Mouse (Mus musculus): ENCODE measurements around the gene Ces4a.
A peak's percentile ranks its signal among the peaks of the same experiment; 100 is the strongest.
"Not testable (repeated sequence)": the region's sequence is repeated elsewhere in the genome, so short reads cannot be mapped to it uniquely, and the experiment has no call there.

Gene Ces4a

GRCm38 (mm10) chr8:105170041-105170380 is 38.4 kb downstream of the Ces4a start:
- DNase-seq, result no peak

- peak; percentile 98 for DNase-seq
These were observed 38.9 kb downstream of the Ces4a start, which contains the start of gene Cbfb for GRCm38 (mm10) chr8:105170381-105171115. Gene Cbfb (plus strand): TSS chr8:105170674.

DNA sequence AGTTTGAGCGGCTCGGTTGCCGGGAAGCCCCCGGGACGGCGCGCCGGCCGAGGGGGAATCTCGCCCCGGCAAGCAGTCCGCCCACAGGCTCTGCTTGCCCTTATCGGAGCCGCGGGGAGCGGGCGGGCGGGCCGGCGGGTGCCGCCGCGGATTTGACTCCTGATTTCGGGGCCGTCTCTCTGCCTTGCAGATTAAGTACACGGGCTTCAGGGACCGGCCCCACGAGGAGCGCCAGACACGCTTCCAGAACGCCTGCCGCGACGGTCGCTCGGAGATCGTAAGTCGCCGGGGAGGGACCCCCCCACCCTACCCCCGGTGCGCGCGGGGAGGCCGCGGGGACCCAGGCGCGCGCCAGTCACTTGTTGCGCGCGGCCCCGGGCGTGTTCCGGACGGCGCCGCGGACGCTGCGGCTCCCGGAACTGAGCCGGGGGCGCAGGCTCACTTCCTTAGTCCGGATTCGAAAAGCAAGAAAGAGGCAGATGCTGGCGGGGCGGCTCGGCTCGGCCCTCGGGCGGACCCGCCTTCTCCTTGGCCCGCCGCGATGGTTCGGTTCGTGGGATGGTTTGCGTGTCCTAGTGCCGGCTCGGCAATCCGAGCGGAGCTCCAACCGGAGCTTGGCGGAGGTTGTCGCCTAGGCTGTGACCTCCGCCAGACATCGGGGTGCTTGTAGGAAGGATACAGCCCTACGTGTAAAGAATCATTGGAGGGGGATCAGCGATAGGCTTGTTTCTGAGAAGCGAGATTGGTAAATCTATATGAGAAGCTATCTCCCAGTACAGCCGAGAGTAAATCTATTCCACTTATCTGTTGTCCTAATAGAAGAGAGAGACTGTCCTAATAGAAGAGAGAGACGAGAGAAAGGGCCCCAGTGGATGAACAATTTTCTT is 39.8 kb downstream of the Ces4a start:
- peak; percentile 65 to 80 for DNase-seq

DNA sequence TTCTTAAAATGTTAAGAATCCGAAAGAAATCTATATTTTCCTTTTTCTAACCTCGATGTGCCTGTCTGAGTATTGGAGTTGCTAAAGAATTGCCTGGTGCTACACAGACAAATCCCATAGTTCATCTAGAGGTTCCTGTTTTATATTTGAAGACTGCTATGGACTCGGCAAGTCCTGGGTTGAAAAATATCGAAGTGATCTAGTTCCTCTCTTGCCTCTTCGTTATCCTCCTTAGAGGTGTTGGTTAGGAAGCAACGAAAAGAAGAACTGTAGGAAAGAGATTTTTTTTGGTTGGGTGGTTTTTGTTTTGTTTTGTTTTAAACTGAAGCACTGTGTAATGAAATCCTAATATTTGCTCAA is 40.4 kb downstream of the Ces4a start:
- no peak for DNase-seq

- not testable (repeated sequence) for DNase-seq
These were observed 43.7 kb downstream of the Ces4a start for GRCm38 (mm10) chr8:105175287-105175686.

GRCm38 (mm10) chr8:105178211-105178800 is 46.7 kb downstream of the Ces4a start:
- no peak for DNase-seq

DNA sequence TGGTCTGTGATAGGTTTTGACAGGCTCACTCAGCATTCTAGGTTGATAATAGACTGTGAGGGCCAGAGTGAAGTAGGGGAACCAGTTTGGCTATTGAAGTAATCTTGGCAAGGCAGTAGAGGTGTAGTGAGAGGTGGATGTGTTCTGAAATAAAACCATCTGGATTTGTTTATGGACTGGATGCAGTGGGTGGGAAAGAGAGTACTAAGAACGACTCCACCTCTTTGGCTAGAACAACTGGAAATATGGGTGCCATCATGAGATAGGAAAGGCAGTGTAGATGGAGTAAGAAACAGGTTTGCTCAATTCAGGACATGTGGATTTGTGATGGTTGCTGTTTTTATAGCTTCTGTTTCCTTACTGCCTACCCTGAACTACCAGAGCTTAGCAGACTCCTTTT is 50.6 kb downstream of the Ces4a start:
- no peak for DNase-seq

DNA sequence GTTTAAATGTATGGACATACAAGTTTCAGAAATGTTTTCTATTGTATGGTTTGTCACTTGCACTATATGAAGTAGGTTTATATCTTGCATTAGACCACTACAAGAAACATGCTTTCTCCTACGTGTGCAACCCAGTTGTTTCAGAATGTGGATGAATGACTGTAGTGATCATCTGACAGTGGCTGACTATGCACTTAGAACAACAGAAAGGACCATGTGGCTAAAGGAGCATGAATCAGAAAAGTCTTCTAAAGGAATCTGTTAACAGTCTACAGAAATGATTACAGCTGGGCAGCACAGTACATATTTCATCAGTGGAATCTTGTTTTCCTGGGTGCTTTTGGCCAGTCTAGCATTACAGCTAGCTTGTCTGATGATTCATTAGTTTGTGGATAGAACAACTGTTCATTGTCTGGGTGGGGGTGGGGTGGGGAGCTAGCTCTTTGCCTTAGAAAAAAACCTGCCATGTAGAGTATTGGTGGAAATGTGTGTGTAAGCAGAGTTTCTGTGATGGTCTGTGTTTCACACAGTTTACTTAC is 54.9 kb downstream of the Ces4a start:
- DNase-seq, result no peak

GRCm38 (mm10) chr8:105192182-105192581 is 60.6 kb downstream of the Ces4a start:
- DNase-seq, result no peak
